Mouse (Mus musculus): ENCODE results near the gene Mllt1. TPM values are rescaled to one million over a fixed set of nuclear protein-coding genes. Genes with fewer than 3 reads are reported as not detected.

Mllt1 gene
- total and polyA plus RNA-seq, 3 experiments, result 25.0 to 63.0 TPM; not detected in 1

DNA sequence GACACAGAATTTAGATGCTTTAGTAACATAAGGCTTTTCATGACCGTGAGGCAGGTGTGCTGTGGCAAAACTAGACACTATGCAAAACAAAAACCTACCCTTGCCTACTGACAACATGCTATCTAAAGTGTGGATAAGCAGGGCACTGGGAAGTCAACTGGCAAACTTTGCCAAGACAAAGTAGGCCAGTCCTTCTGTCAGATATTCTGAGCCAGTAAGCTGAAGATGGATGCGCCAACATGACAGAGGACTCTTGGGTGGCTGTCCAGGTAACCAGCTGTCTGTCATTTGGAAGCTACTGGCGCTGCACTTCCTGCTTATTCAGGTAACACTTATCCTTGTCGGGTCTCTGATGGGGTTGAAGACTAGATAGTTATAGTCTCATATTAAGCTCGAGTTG, 34.9 kb upstream of the Mllt1 start:
- Histone ChIP-seq H3K9me3 (replicated peaks; ENCODE audit: insufficient read depth, low read length) (no peaks in the 10 kb centered on the region), H3K27me3 (ENCODE audit: control insufficient read depth in 1 of 2, insufficient read depth in 2 of 2, low read length in 2 of 2) (peaks cover 10 to 46% of the 10 kb centered on the region in 2 experiments), H3K27ac (ENCODE audit: control insufficient read depth, low read depth, low read length) (no peak overlapping the region), H3K36me3 (ENCODE audit: control insufficient read depth in 1 of 2, insufficient read depth in 2 of 2, low read length in 2 of 2) (no peaks in the 10 kb centered on the region), H3K9ac (ENCODE audit: control insufficient read depth, low read depth, low read length, poor library complexity, severe bottlenecking) (no peak overlapping the region), H3K4me1 (ENCODE audit: control insufficient read depth in 1 of 2, insufficient read depth in 2 of 2, low read length in 2 of 2) (no peaks in the 10 kb centered on the region), H3K79me2 (ENCODE audit: control insufficient read depth, insufficient read depth, low read length, poor library complexity) (no peaks in the 10 kb centered on the region), H3K4me3 (ENCODE audit: control insufficient read depth in 1 of 2, insufficient read depth in 1 of 2, low read depth in 2 of 2, low read length in 2 of 2) (no peak overlapping the region)
- TF ChIP-seq ETS1 (IDR thresholded peaks at IDR 0.05; ENCODE audit: low read depth, low read length), result no peak
- TF ChIP-seq CHD2 (IDR thresholded peaks at IDR 0.05; ENCODE audit: low read length), result no peak
- no peak for TF ChIP-seq NRF1 (IDR thresholded peaks at IDR 0.05; ENCODE audit: insufficient read depth, low read depth, low read length, poor library complexity, severe bottlenecking)
- TF ChIP-seq KAT2A (conservative IDR thresholded peaks at IDR 0.05; ENCODE audit: low read depth, low read length), result no peak
- TF ChIP-seq POLR2AphosphoS2 (IDR thresholded peaks at IDR 0.05; ENCODE audit: low read length), result no peak
- TF ChIP-seq ZKSCAN1 (IDR thresholded peaks at IDR 0.05; ENCODE audit: low read depth, low read length), result no peak
- no peak for DNase-seq (ENCODE audit: low read depth, low spot score)

DNA sequence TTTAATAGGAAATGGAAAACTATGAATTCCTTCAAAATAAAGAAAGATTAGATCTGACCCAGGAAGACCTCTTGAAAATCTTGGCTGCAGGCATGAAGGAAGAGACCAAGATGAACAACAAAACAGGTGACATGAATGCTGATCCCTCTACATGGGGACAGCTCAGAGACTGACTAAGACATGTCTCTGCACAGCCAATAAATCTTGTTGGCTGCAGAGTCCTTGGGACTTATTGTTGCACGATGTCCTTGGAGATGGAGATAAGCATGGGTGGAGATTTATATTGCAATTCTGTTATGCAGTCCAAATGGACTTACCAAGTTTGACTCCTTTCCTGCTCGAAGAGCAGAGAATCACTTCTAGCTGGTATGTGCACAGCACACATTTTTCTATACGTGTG, 34.1 kb upstream of the Mllt1 start:
- Histone ChIP-seq H3K27me3 (ENCODE audit: control insufficient read depth in 1 of 2, insufficient read depth in 2 of 2, low read length in 2 of 2) (peaks cover 12 to 48% of the 10 kb centered on the region in 2 experiments), H3K36me3 (ENCODE audit: control insufficient read depth in 1 of 2, insufficient read depth in 2 of 2, low read length in 2 of 2) (no peaks in the 10 kb centered on the region), H3K9ac (ENCODE audit: control insufficient read depth, low read depth, low read length, poor library complexity, severe bottlenecking) (no peak overlapping the region), H3K27ac (ENCODE audit: control insufficient read depth, low read depth, low read length) (no peak overlapping the region), H3K4me3 (ENCODE audit: control insufficient read depth in 1 of 2, insufficient read depth in 1 of 2, low read depth in 2 of 2, low read length in 2 of 2) (no peak overlapping the region), H3K4me1 (ENCODE audit: control insufficient read depth in 1 of 2, insufficient read depth in 2 of 2, low read length in 2 of 2) (no peaks in the 10 kb centered on the region), H3K9me3 (replicated peaks; ENCODE audit: insufficient read depth, low read length) (no peaks in the 10 kb centered on the region), H3K79me2 (ENCODE audit: control insufficient read depth, insufficient read depth, low read length, poor library complexity) (no peaks in the 10 kb centered on the region)
- DNase-seq (ENCODE audit: low read depth, low spot score), result no peak
- no peak for TF ChIP-seq ELF1 (IDR thresholded peaks at IDR 0.05; ENCODE audit: low read depth, low read length)
- TF ChIP-seq CHD1 (IDR thresholded peaks at IDR 0.05; ENCODE audit: low read depth, low read length), result no peak
- TF ChIP-seq MXI1 (IDR thresholded peaks at IDR 0.05; ENCODE audit: low read depth, low read length), result no peak
- no peak for TF ChIP-seq ZKSCAN1 (IDR thresholded peaks at IDR 0.05; ENCODE audit: low read depth, low read length)
- no peak for TF ChIP-seq ZMIZ1 (IDR thresholded peaks at IDR 0.05; ENCODE audit: low read depth, low read length)
- TF ChIP-seq TCF12 (IDR thresholded peaks at IDR 0.05; ENCODE audit: low read depth, low read length), result no peak
- TF ChIP-seq ZC3H11A (IDR thresholded peaks at IDR 0.05; ENCODE audit: low read depth, low read length), result no peak

- DNase-seq (ENCODE audit: low read depth, low spot score), result no peak
- no peak for TF ChIP-seq TAL1 (IDR thresholded peaks at IDR 0.05; ENCODE audit: low read length)
- no peak for TF ChIP-seq SMC3 (IDR thresholded peaks at IDR 0.05; ENCODE audit: low read depth, low read length)
- no peak for TF ChIP-seq JUND (IDR thresholded peaks at IDR 0.05; ENCODE audit: low read depth, low read length)
- no peak for TF ChIP-seq ETS1 (IDR thresholded peaks at IDR 0.05; ENCODE audit: low read depth, low read length)
- TF ChIP-seq GATA1 (IDR thresholded peaks at IDR 0.05; ENCODE audit: low read depth, low read length), result no peak
- no peak for TF ChIP-seq ZMIZ1 (IDR thresholded peaks at IDR 0.05; ENCODE audit: low read depth, low read length)
- TF ChIP-seq EP300 (IDR thresholded peaks at IDR 0.05; ENCODE audit: low read depth in 1 of 2, low read length in 2 of 2), result no peak
- no peak for TF ChIP-seq CHD1 (IDR thresholded peaks at IDR 0.05; ENCODE audit: low read depth, low read length)
- TF ChIP-seq TCF12 (IDR thresholded peaks at IDR 0.05; ENCODE audit: low read depth, low read length), result no peak
- no peak for TF ChIP-seq MYC (IDR thresholded peaks at IDR 0.05; ENCODE audit: low read depth, low read length)
- no peak for TF ChIP-seq MEF2A (IDR thresholded peaks at IDR 0.05; ENCODE audit: extremely low read depth, insufficient replicate concordance, low read depth, low read length, poor library complexity, severe bottlenecking)
- no peak for TF ChIP-seq POLR2A (IDR thresholded peaks at IDR 0.05; ENCODE audit: control insufficient read depth in 1 of 2, insufficient read depth in 1 of 2, low read depth in 1 of 2, low read length in 2 of 2, poor library complexity in 1 of 2)
- TF ChIP-seq ZC3H11A (IDR thresholded peaks at IDR 0.05; ENCODE audit: low read depth, low read length), result no peak
- H3K27ac ChIP-seq (ENCODE audit: control insufficient read depth, low read depth, low read length), result no peak overlapping the region
- no peaks in the 10 kb centered on the region for H3K36me3 ChIP-seq (ENCODE audit: control insufficient read depth in 1 of 2, insufficient read depth in 2 of 2, low read length in 2 of 2)
- no peaks in the 10 kb centered on the region for H3K79me2 ChIP-seq (ENCODE audit: control insufficient read depth, insufficient read depth, low read length, poor library complexity)
- no peak overlapping the region for H3K9ac ChIP-seq (ENCODE audit: control insufficient read depth, low read depth, low read length, poor library complexity, severe bottlenecking)
- H3K9me3 ChIP-seq (replicated peaks; ENCODE audit: insufficient read depth, low read length), result no peaks in the 10 kb centered on the region
- no peaks in the 10 kb centered on the region for H3K4me1 ChIP-seq (ENCODE audit: control insufficient read depth in 1 of 2, insufficient read depth in 2 of 2, low read length in 2 of 2)
- H3K4me3 ChIP-seq (ENCODE audit: control insufficient read depth in 1 of 2, insufficient read depth in 1 of 2, low read depth in 2 of 2, low read length in 2 of 2), result no peak overlapping the region
- H3K27me3 ChIP-seq (ENCODE audit: control insufficient read depth in 1 of 2, insufficient read depth in 2 of 2, low read length in 2 of 2), result peaks cover 7 to 31% of the 10 kb centered on the region in 2 experiments
Measured at GRCm38 (mm10) chr17:56963646-56964045, 28.4 kb upstream of the Mllt1 start.
